ENCODE assay signal across 45 mouse cellular contexts in genomic region chr19:39510534-39510933, GRCm38 (mm10). TPM values are rescaled to one million over a fixed set of nuclear protein-coding genes. Genes with fewer than 3 reads are reported as not detected.
"Had no signal": no experiment of that assay in that cellular context is flagged by ENCODE, and none has a peak within 500 bp of the region (broad histone marks: within the 10 kb centered on the region; RNA-seq: fewer than 3 reads in every experiment).

Gene Cyp2c39 (plus strand): TSS chr19:39510862.

- H3K4me3 ChIP-seq: left cerebral cortex, adult 2 months; limb, embryonic 10.5 days; limb, embryonic 12.5 days; limb, embryonic 13.5 days; limb, embryonic 15.5 days; liver, embryonic 13.5 days; liver, embryonic 15.5 days; lung, embryonic 15.5 days; megakaryocyte, embryonic 14.5 days; midbrain, embryonic 10.5 days; midbrain, embryonic 12.5 days; midbrain, embryonic 13.5 days; midbrain, embryonic 15.5 days; myocyte had no signal

- H3K4me1 ChIP-seq: limb, embryonic 10.5 days; limb, embryonic 12.5 days; limb, embryonic 13.5 days; limb, embryonic 15.5 days; liver, embryonic 13.5 days; liver, embryonic 15.5 days; lung, embryonic 15.5 days; megakaryocyte, embryonic 14.5 days; midbrain, embryonic 10.5 days; midbrain, embryonic 12.5 days; midbrain, embryonic 13.5 days; midbrain, embryonic 15.5 days had no signal

- H3K27me3 ChIP-seq: limb, embryonic 12.5 days; limb, embryonic 13.5 days; limb, embryonic 15.5 days; liver, embryonic 13.5 days; liver, embryonic 15.5 days; lung, embryonic 15.5 days; megakaryocyte, embryonic 14.5 days; midbrain, embryonic 12.5 days; midbrain, embryonic 13.5 days; midbrain, embryonic 15.5 days had no signal

- DNase-seq: left cerebral cortex, postnatal 4 days; liver; liver, embryonic 13.5 days; lung, adult 18-20 months; lung, adult 2 months; lung, embryonic 14.5 days; lung, postnatal 10 days; lung, postnatal 14 days; lung, postnatal 36 days; lung, postnatal 4 days; midbrain, embryonic 14.5 days had no signal

- H3K27ac ChIP-seq: left cerebral cortex, adult 2 months; limb, embryonic 10.5 days; limb, embryonic 12.5 days; limb, embryonic 13.5 days; limb, embryonic 15.5 days; liver, embryonic 13.5 days; liver, embryonic 14.5 days; liver, embryonic 15.5 days; lung, embryonic 15.5 days; macrophage; midbrain, embryonic 10.5 days; midbrain, embryonic 12.5 days; midbrain, embryonic 13.5 days; midbrain, embryonic 15.5 days had no signal

- H3K36me3 ChIP-seq: limb, embryonic 10.5 days; limb, embryonic 12.5 days; limb, embryonic 13.5 days; limb, embryonic 15.5 days; liver, embryonic 13.5 days; liver, embryonic 15.5 days; lung, embryonic 15.5 days; midbrain, embryonic 10.5 days; midbrain, embryonic 12.5 days; midbrain, embryonic 13.5 days; midbrain, embryonic 15.5 days had no signal

- H3K9ac ChIP-seq: limb, embryonic 12.5 days; limb, embryonic 13.5 days; limb, embryonic 15.5 days; liver, embryonic 13.5 days; liver, embryonic 14.5 days; liver, embryonic 15.5 days; lung, embryonic 14.5 days; lung, embryonic 15.5 days; midbrain, embryonic 12.5 days; midbrain, embryonic 13.5 days; midbrain, embryonic 15.5 days had no signal

- H3K9me3 ChIP-seq: limb, embryonic 10.5 days; limb, embryonic 15.5 days; liver, embryonic 15.5 days; lung, embryonic 15.5 days; megakaryocyte, embryonic 14.5 days had no signal

- ATAC-seq: lung, postnatal 0 days; midbrain, embryonic 13.5 days; midbrain, embryonic 15.5 days; midbrain, embryonic 16.5 days had no signal

- H3K4me2 ChIP-seq: limb, embryonic 12.5 days; limb, embryonic 13.5 days; limb, embryonic 15.5 days; liver, embryonic 13.5 days; liver, embryonic 15.5 days; lung, embryonic 14.5 days; lung, embryonic 15.5 days; midbrain, embryonic 11.5 days; midbrain, embryonic 12.5 days; midbrain, embryonic 13.5 days; midbrain, embryonic 15.5 days had no signal

RNA-seq across cellular contexts. Expression of gene Cyp2c39, which starts in this region (rescaled TPM):
- total RNA-seq: left cerebral cortex, adult 18-20 months; left cerebral cortex, adult 2 months; left cerebral cortex, adult 8-10 months; left cerebral cortex, postnatal 10 days; left cerebral cortex, postnatal 14 days; left cerebral cortex, postnatal 25 days; left cerebral cortex, postnatal 36 days; left cerebral cortex, postnatal 4 days; megakaryocyte progenitor cell, adult 5-6 weeks; megakaryocyte, adult 5-6 weeks; megakaryocyte-erythroid progenitor cell, adult 5-6 weeks; midbrain, postnatal 0 days; monocyte, adult 5-6 weeks had no signal
- polyA plus RNA-seq: limb, embryonic 10.5 days; limb, embryonic 11.5 days; limb, embryonic 12.5 days; limb, embryonic 13.5 days; limb, embryonic 14.5 days; limb, embryonic 15.5 days; liver, embryonic 13.5 days; liver, embryonic 14.5 days; liver, embryonic 15.5 days; liver, embryonic 16.5 days; lung, adult 2 months; lung, embryonic 14.5 days; lung, embryonic 15.5 days; lung, embryonic 16.5 days; lung, postnatal 0 days; macrophage; midbrain, embryonic 10.5 days; midbrain, embryonic 11.5 days; midbrain, embryonic 12.5 days; midbrain, embryonic 13.5 days; midbrain, embryonic 14.5 days; midbrain, embryonic 15.5 days; midbrain, embryonic 16.5 days; midbrain, postnatal 0 days; myocyte; neural tube, embryonic 11.5 days had no signal
